Mouse (Mus musculus) liver, embryonic 11.5 days (tissue): Measurements from ENCODE around the gene Tmem28. TPM values are rescaled to one million over a fixed set of nuclear protein-coding genes. Genes with fewer than 3 reads are reported as not detected.

Experiments
- ATAC-seq: fragments of 200-750 bp; cut with Nextera tagmentation; replicated peaks from 2 replicates; pipeline ENCODE4 v1.8.0; 2017; ENCODE audit warnings: moderate number of reproducible peaks, mild to moderate bottlenecking, moderate TSS enrichment, moderate library complexity; ENCODE audit not compliant: low FRiP score
- DNase-seq: peaks from one replicate; pipeline ENCODE4 v3.0.0-alpha.2; 2017; ENCODE audit warnings: low spot score
- H3K27ac ChIP-seq: fragments of 300-500 bp; sonication (generic); 2 replicates; pipeline ENCODE4 v1.5.1; 2014; ENCODE audit warnings: mild to moderate bottlenecking, low read depth, low read length, control low read depth
- H3K27me3 ChIP-seq: fragments of 300-500 bp; sonication (generic); replicated peaks from 2 replicates; pipeline ENCODE4 v1.6.1; 2014; ENCODE audit warnings: low read length, mixed read lengths; ENCODE audit not compliant: control insufficient read depth, insufficient read depth
- H3K36me3 ChIP-seq: fragments of 300-500 bp; sonication (generic); 2 replicates; pipeline ENCODE4 v1.6.1; 2014; ENCODE audit warnings: mild to moderate bottlenecking, low read length, moderate library complexity, mixed read lengths; ENCODE audit not compliant: control insufficient read depth, insufficient read depth
- H3K4me1 ChIP-seq: fragments of 300-500 bp; sonication (generic); replicated peaks from 2 replicates; pipeline ENCODE4 v1.6.1; 2014; ENCODE audit warnings: low read length, mixed read lengths; ENCODE audit not compliant: control insufficient read depth, insufficient read depth
- H3K4me2 ChIP-seq: fragments of 300-500 bp; sonication (generic); 2 replicates; pipeline ENCODE4 v1.6.1; 2014; ENCODE audit warnings: mild to moderate bottlenecking, control low read depth, moderate library complexity
- H3K4me3 ChIP-seq: fragments of 300-500 bp; sonication (generic); 2 replicates; pipeline ENCODE4 v1.5.1; 2014; ENCODE audit warnings: low read depth, low read length, control low read depth
- H3K9ac ChIP-seq: fragments of 300-500 bp; sonication (generic); 2 replicates; pipeline ENCODE4 v1.6.1; 2014; ENCODE audit warnings: low read depth, low read length, control low read depth
- H3K9me3 ChIP-seq: fragments of 300-500 bp; sonication (generic); 2 replicates; pipeline ENCODE4 v1.6.1; 2016; ENCODE audit warnings: low read length, inconsistent platforms, mixed read lengths; ENCODE audit not compliant: control insufficient read depth
- WGBS: fragments of 180-500 bp; shearing (Covaris S2); extraction: QIAGEN DNeasy Blood & Tissue Kit; methylation state at CpG from one replicate; pipeline ENCODE4 v1.1.7; 2014; 5-methylcytosine and 5-hydroxymethylcytosine counted together
- polyA plus RNA-seq: library from polyadenylated mRNA; unstranded; fragments of >200 nt; fragmentation: Nextera tagmentation; extraction: Ambion mirVana; gene quantifications from 2 replicates; pipeline ENCODE4 v1.2.1, GENCODE M21; 2014

Gene Tmem28
- polyA plus RNA-seq, 1 experiment from 2014 or later, result 0.04 TPM

GRCm38 (mm10) chrX:99872228-99872627 lies 51.4 kb downstream of the Tmem28 start:
- H3K36me3 ChIP-seq, result no peaks in the 10 kb centered on the region
- H3K4me1 ChIP-seq, result no peaks in the 10 kb centered on the region
- no peak for DNase-seq
- peaks cover 2% of the 10 kb centered on the region; the same call in 1 of the 2 replicates for H3K27me3 ChIP-seq
- no peak overlapping the region for H3K4me3 ChIP-seq
- WGBS, result 60% methylated on average over 4 of the region's 4 CpGs
- no peak overlapping the region for H3K4me2 ChIP-seq
- H3K27ac ChIP-seq, result no peak overlapping the region
- no peaks in the 10 kb centered on the region for H3K9me3 ChIP-seq
- no peak for ATAC-seq
- no peak overlapping the region for H3K9ac ChIP-seq

- no peak for ATAC-seq
- H3K4me1 ChIP-seq, result no peaks in the 10 kb centered on the region
- no peak overlapping the region for H3K27ac ChIP-seq
- no peak overlapping the region for H3K4me2 ChIP-seq
- no peaks in the 10 kb centered on the region for H3K36me3 ChIP-seq
- no peaks in the 10 kb centered on the region for H3K9me3 ChIP-seq
- H3K27me3 ChIP-seq, result peaks cover 2% of the 10 kb centered on the region; the same call in 1 of the 2 replicates
- H3K9ac ChIP-seq, result no peak overlapping the region
- H3K4me3 ChIP-seq, result no peak overlapping the region
- WGBS, result 67% methylated on average over 3 of the region's 3 CpGs
- DNase-seq, result no peak
Observed at GRCm38 (mm10) chrX:99872632-99873201, 51.9 kb downstream of the Tmem28 start.

GRCm38 (mm10) chrX:99873259-99873919 lies 52.6 kb downstream of the Tmem28 start:
- H3K4me1 ChIP-seq, result no peaks in the 10 kb centered on the region
- no peak for ATAC-seq
- WGBS, result 52% methylated on average over 2 of the region's 2 CpGs
- H3K4me2 ChIP-seq, result no peak overlapping the region
- DNase-seq, result no peak
- no peak overlapping the region for H3K9ac ChIP-seq
- no peak overlapping the region for H3K27ac ChIP-seq
- H3K4me3 ChIP-seq, result no peak overlapping the region
- H3K36me3 ChIP-seq, result no peaks in the 10 kb centered on the region
- H3K27me3 ChIP-seq, result peaks cover 2% of the 10 kb centered on the region; the same call in 1 of the 2 replicates
- H3K9me3 ChIP-seq, result no peaks in the 10 kb centered on the region

- Histone ChIP-seq H3K27me3 (peaks cover 2% of the 10 kb centered on the region; the same call in 1 of the 2 replicates), H3K4me3 (no peak overlapping the region), H3K27ac (no peak overlapping the region), H3K4me1 (no peaks in the 10 kb centered on the region), H3K4me2 (no peak overlapping the region), H3K9ac (no peak overlapping the region), H3K36me3 (no peaks in the 10 kb centered on the region), H3K9me3 (no peaks in the 10 kb centered on the region)
- 30% methylated on average over 4 of the region's 4 CpGs for WGBS
- ATAC-seq (no peak), DNase-seq (no peak)
Observed at GRCm38 (mm10) chrX:99873920-99874296, 53.1 kb downstream of the Tmem28 start.

- Histone ChIP-seq H3K27me3 (peaks cover 2% of the 10 kb centered on the region; the same call in 1 of the 2 replicates), H3K36me3 (no peaks in the 10 kb centered on the region), H3K4me3 (no peak overlapping the region), H3K9me3 (no peaks in the 10 kb centered on the region), H3K27ac (no peak overlapping the region), H3K4me2 (no peak overlapping the region), H3K4me1 (no peaks in the 10 kb centered on the region), H3K9ac (no peak overlapping the region)
- WGBS, result 81% methylated on average over 4 of the region's 4 CpGs
- DNase-seq (no peak), ATAC-seq (no peak)
Observed at GRCm38 (mm10) chrX:99876781-99877180, 56.0 kb downstream of the Tmem28 start.

- Histone ChIP-seq H3K36me3 (no peaks in the 10 kb centered on the region), H3K4me1 (no peaks in the 10 kb centered on the region), H3K27me3 (0 out of 2 replicates have a peak, but pooled peaks cover 4% of the 10 kb centered on the region), H3K4me3 (no peak overlapping the region), H3K9me3 (no peaks in the 10 kb centered on the region), H3K9ac (no peak overlapping the region), H3K27ac (no peak overlapping the region), H3K4me2 (no peak overlapping the region)
- ATAC-seq (no peak), DNase-seq (no peak)
- WGBS, result 55% methylated on average over 2 of the region's 2 CpGs
Observed at GRCm38 (mm10) chrX:99883396-99883795, 62.6 kb downstream of the Tmem28 start.

Other genes with a start within 250 kb of the Tmem28 start
- gene Eda, start 154.6 kb downstream of the Tmem28 start, polyA plus RNA-seq, result 0.80 and 1.1 TPM in 2 replicates